Mouse (Mus musculus) heart, embryonic 14.5 days (tissue): ENCODE measurements around the gene Rbbp5. TPM values are rescaled to one million over a fixed set of nuclear protein-coding genes. Genes with fewer than 3 reads are reported as not detected.

Source experiments
- ATAC-seq: fragments of 200-750 bp; cut with Nextera tagmentation; 2 replicates; pipeline ENCODE4 v1.8.0; 2017; ENCODE audit warnings: low read depth, moderate TSS enrichment; ENCODE audit not compliant: insufficient number of reproducible peaks, insufficient read depth, low FRiP score
- H3K27ac ChIP-seq, 2 experiments: fragments of 200-500 bp in 1 of 2; fragments of 300-500 bp in 1 of 2; sonication (generic) in 1 of 2; replicated peaks in 1 of 2; 2 replicates each; pipeline ENCODE4 v1.5.1; 2012 to 2014; ENCODE audit warnings: low read depth in 2 of 2, low read length in 2 of 2, control low read depth in 1 of 2, mild to moderate bottlenecking in 1 of 2, mixed read lengths in 1 of 2; ENCODE audit not compliant: control insufficient read depth in 1 of 2, insufficient read depth in 1 of 2
- H3K27me3 ChIP-seq: fragments of 300-500 bp; sonication (generic); 2 replicates; pipeline ENCODE4 v1.6.1; 2014; ENCODE audit warnings: mild to moderate bottlenecking, low read length, control low read depth; ENCODE audit not compliant: control insufficient read depth, insufficient read depth
- H3K36me3 ChIP-seq: fragments of 300-500 bp; sonication (generic); 2 replicates; pipeline ENCODE4 v1.6.1; 2014; ENCODE audit warnings: mild to moderate bottlenecking, control low read depth, low read length, mixed read lengths; ENCODE audit not compliant: control insufficient read depth, insufficient read depth
- H3K4me1 ChIP-seq, 2 experiments: fragments of 200-500 bp in 1 of 2; fragments of 300-500 bp in 1 of 2; sonication (generic) in 1 of 2; 2 replicates each; pipeline ENCODE4 v1.6.1; 2012 to 2014; ENCODE audit warnings: low read length in 2 of 2, control low read depth in 1 of 2, mixed read lengths in 1 of 2; ENCODE audit not compliant: control insufficient read depth in 2 of 2, insufficient read depth in 2 of 2
- H3K4me2 ChIP-seq: fragments of 300-500 bp; sonication (generic); 2 replicates; pipeline ENCODE4 v1.6.1; 2014; ENCODE audit warnings: mild to moderate bottlenecking, low read length
- H3K4me3 ChIP-seq, 2 experiments: fragments of 200-500 bp in 1 of 2; fragments of 300-500 bp in 1 of 2; sonication (generic) in 1 of 2; 2 replicates each; pipeline ENCODE4 v1.5.1; 2012 to 2014; ENCODE audit warnings: low read length in 2 of 2, mild to moderate bottlenecking in 2 of 2, control low read depth in 1 of 2, low read depth in 1 of 2, moderate library complexity in 1 of 2; ENCODE audit not compliant: control insufficient read depth in 1 of 2, insufficient read depth in 1 of 2
- H3K9ac ChIP-seq: fragments of 300-500 bp; sonication (generic); 2 replicates; pipeline ENCODE4 v1.6.1; 2014; ENCODE audit warnings: mild to moderate bottlenecking, low read length
- H3K9me3 ChIP-seq: fragments of 300-500 bp; sonication (generic); 2 replicates; pipeline ENCODE4 v1.6.1; 2016; ENCODE audit warnings: low read length, control low read depth; ENCODE audit not compliant: control insufficient read depth
- WGBS: fragments of 180-500 bp; shearing (Covaris S2); extraction: QIAGEN DNeasy Blood & Tissue Kit; methylation state at CpG from one replicate; pipeline ENCODE4 v1.1.7; 2014; 5-methylcytosine and 5-hydroxymethylcytosine counted together
- polyA plus RNA-seq: library from polyadenylated mRNA; unstranded; fragments of >200 nt; fragmentation: Nextera tagmentation; extraction: Ambion mirVana; gene quantifications from 2 replicates; pipeline ENCODE4 v1.2.1, GENCODE M21; 2014

Rbbp5 gene
- polyA plus RNA-seq, 1 experiment from 2014 or later, result 27.7 TPM

- ATAC-seq, result no peak
- Histone ChIP-seq H3K36me3 (no peaks in the 10 kb centered on the region), H3K9ac (no peak overlapping the region), H3K4me1 (peaks cover 5 to 7% of the 10 kb centered on the region in 2 experiments; a peak in 2 of 4 replicates), H3K27ac (no peak overlapping the region), H3K4me3 (no peak overlapping the region), H3K27me3 (peaks cover 78% of the 10 kb centered on the region), H3K9me3 (no peaks in the 10 kb centered on the region), H3K4me2 (no peak overlapping the region)
- 39% methylated on average over 7 of the region's 7 CpGs for WGBS
Measured at GRCm38 (mm10) chr1:132540701-132541100, 63.5 kb downstream of the Rbbp5 start.

GRCm38 (mm10) chr1:132541171-132541823 lies 64.1 kb downstream of the Rbbp5 start:
- Histone ChIP-seq H3K4me1 (peaks cover 5 to 7% of the 10 kb centered on the region in 2 experiments; a peak in 2 of 4 replicates), H3K36me3 (no peaks in the 10 kb centered on the region), H3K27ac (no peak overlapping the region), H3K4me3 (no peak overlapping the region), H3K4me2 (0 out of 2 replicates have a peak overlapping the region, but pooled peaks have one; percentile 3), H3K9me3 (no peaks in the 10 kb centered on the region), H3K27me3 (peaks cover 76% of the 10 kb centered on the region), H3K9ac (no peak overlapping the region)
- 5% methylated on average over 14 of the region's 14 CpGs for WGBS
- ATAC-seq, result no peak

GRCm38 (mm10) chr1:132541824-132542599 lies 64.8 kb downstream of the Rbbp5 start:
- no peak overlapping the region for H3K27ac ChIP-seq
- no peaks in the 10 kb centered on the region for H3K36me3 ChIP-seq
- WGBS, result 7% methylated on average over 5 of the region's 5 CpGs
- H3K27me3 ChIP-seq, result peaks cover 73% of the 10 kb centered on the region
- no peak overlapping the region for H3K4me2 ChIP-seq
- ATAC-seq, result no peak
- no peak overlapping the region; a peak in 1 of 4 replicates for H3K4me3 ChIP-seq
- no peaks in the 10 kb centered on the region for H3K9me3 ChIP-seq
- H3K9ac ChIP-seq, result no peak overlapping the region
- peaks cover 5 to 7% of the 10 kb centered on the region in 2 experiments; a peak in 2 of 4 replicates for H3K4me1 ChIP-seq

GRCm38 (mm10) chr1:132542762-132543306 lies 65.7 kb downstream of the Rbbp5 start, which contains the start of gene Cntn2:
Gene Cntn2, minus strand, starts transcription at chr1:132543256.
- no peak within 1 kb of the TSS for H3K27ac ChIP-seq
- no peaks in the 10 kb centered on the region for H3K36me3 ChIP-seq
- H3K27me3 ChIP-seq, result peaks cover 75% of the 10 kb centered on the region
- peak within 1 kb of the TSS; percentile 21 for H3K4me2 ChIP-seq
- H3K9ac ChIP-seq, result no peak within 1 kb of the TSS
- no peak for ATAC-seq
- H3K9me3 ChIP-seq, result no peaks in the 10 kb centered on the region
- WGBS, result 2% methylated on average over 28 of the region's 30 CpGs
- H3K4me1 ChIP-seq, result peaks cover 5 to 7% of the 10 kb centered on the region in 2 experiments; a peak in 2 of 4 replicates
- peak within 1 kb of the TSS in 1 of 2 experiments; percentile 11; a peak in 1 of 4 replicates for H3K4me3 ChIP-seq

GRCm38 (mm10) chr1:132543789-132544188 lies 66.6 kb downstream of the Rbbp5 start:
- Histone ChIP-seq H3K27me3 (peaks cover 70% of the 10 kb centered on the region), H3K27ac (no peak overlapping the region), H3K36me3 (no peaks in the 10 kb centered on the region), H3K9ac (no peak overlapping the region), H3K4me3 (no peak overlapping the region), H3K9me3 (no peaks in the 10 kb centered on the region), H3K4me2 (no peak overlapping the region), H3K4me1 (peaks cover 5 to 7% of the 10 kb centered on the region in 2 experiments; a peak in 2 of 4 replicates)
- 72% methylated on average over 8 of the region's 8 CpGs for WGBS
- ATAC-seq, result no peak

Other genes starting within 250 kb of the Rbbp5 start
- gene Gm10188, start 247.6 kb upstream of the Rbbp5 start, polyA plus RNA-seq, result not detected in 2 replicates
- 0.50 and 1.5 TPM in 2 replicates for gene Klhdc8a, start 178.7 kb upstream of the Rbbp5 start, polyA plus RNA-seq
- 1.5 and 2.2 TPM in 2 replicates for gene Nuak2, start 161.2 kb upstream of the Rbbp5 start, polyA plus RNA-seq
- 8.1 and 10.1 TPM in 2 replicates for gene Tmcc2, start 86.1 kb upstream of the Rbbp5 start, polyA plus RNA-seq
- 11.4 and 12.2 TPM in 2 replicates for gene Dstyk, start 59.8 kb upstream of the Rbbp5 start, polyA plus RNA-seq
- gene Tmem81, start 28.9 kb downstream of the Rbbp5 start, polyA plus RNA-seq, result 0.78 and 1.1 TPM in 2 replicates
- gene Cntn2, start 65.9 kb downstream of the Rbbp5 start, polyA plus RNA-seq, result 0.05 and 0.11 TPM in 2 replicates